Mouse (Mus musculus): ENCODE results near the gene Asl.

DNA sequence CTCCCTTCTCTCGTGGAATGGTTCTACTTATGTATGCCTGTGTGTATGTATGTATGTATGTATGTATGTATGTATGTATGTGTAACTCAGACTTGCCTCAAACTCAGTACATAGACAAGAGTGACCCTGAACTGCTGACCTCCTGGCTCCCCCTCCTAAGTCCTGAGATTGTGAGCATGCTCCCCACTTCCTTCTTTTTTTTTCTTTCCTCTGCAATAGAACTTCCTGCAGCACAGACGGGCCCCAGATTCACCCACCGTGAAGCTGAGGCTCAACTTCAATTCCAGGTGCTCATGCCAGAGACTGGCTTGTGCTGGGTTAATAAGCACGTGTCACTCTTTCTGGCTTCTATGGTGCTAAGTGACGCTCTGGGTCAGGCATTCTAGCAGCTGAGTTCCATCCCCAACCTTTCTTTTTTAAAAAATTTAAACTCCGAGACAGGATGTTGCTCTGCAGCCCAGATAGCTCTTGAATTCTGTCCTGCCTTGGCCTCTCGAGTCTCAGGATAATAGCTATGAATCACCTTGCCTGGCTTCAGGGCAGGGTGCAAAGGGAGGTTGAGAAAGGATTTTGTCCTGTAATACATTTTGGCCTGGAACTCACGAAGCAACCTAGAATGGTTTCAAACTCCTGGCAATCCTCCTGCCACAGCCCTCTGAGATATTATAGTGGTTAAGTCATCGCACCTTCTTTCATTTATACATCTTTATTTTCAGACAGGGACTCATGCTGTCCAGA, 49.2 kb upstream of the Asl start:
- TF ChIP-seq CTCF (IDR thresholded peaks at IDR 0.05; ENCODE audit: low read depth) (no peak), EP300 (IDR thresholded peaks at IDR 0.05; ENCODE audit: low read depth) (no peak)

Measured in liver, postnatal 0 days (tissue).